Mouse (Mus musculus) lung, postnatal 0 days (tissue): ENCODE results near the gene Gprc5b.

Source experiments
- CTCF ChIP-seq: IDR thresholded peaks from 2 replicates; pipeline ENCODE4 v1.5.1; 2016; ENCODE audit warnings: antibody characterized with exemption, mild to moderate bottlenecking
- EP300 ChIP-seq: IDR thresholded peaks from 2 replicates; pipeline ENCODE4 v1.6.1; 2016; ENCODE audit warnings: antibody characterized with exemption, mild to moderate bottlenecking, control low read depth

DNA sequence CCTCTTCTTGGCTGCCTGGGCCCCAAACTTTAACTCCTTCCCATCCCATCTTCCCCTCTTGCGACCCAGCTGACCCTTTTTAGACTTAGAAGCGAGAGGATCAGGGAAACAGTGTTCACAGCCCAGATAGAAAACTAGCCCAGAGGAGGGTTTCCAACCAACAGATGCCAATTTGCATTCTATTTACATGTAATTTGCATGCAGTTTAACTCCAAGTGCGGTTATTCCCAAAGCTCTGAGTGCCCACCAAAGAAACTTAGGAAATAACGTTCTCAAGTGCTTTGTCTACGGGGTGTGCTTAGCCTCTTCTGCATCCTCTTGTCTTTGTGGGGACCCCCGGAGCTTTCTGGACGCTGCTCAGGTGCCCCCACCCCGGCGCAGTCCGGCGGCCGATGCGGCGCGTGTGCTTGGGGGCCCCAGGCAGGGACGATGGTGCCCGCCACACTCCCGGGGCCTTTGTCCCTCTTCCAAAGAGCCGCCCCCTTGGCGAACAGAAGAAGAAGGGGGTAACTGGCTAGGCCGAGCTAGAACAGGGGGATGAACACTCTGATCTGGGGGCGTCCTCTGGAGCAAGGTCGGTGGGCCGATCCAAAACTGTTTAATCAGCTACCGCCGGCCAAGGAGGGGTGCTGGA lies 1.3 kb downstream of the Gprc5b start:
- TF ChIP-seq CTCF (no peak), EP300 (no peak)
